Mouse (Mus musculus) cerebellum, adult (tissue): ENCODE data around the gene Agps.

ENCODE experiments used
- ATAC-seq: cut with Nextera tagmentation; 2 replicates; pipeline ENCODE4 v1.9.2; 2017; ENCODE audit warnings: mild to moderate bottlenecking, moderate library complexity, mixed read lengths; ENCODE audit not compliant: insufficient number of reproducible peaks, low FRiP score, low TSS enrichment

The Agps gene

GRCm38 (mm10) chr2:75825603-75826002 is 6.4 kb upstream of the Agps start:
- no peak for ATAC-seq

- ATAC-seq, result no peak
Measured at GRCm38 (mm10) chr2:75828931-75829610, 2.9 kb upstream of the Agps start.

DNA sequence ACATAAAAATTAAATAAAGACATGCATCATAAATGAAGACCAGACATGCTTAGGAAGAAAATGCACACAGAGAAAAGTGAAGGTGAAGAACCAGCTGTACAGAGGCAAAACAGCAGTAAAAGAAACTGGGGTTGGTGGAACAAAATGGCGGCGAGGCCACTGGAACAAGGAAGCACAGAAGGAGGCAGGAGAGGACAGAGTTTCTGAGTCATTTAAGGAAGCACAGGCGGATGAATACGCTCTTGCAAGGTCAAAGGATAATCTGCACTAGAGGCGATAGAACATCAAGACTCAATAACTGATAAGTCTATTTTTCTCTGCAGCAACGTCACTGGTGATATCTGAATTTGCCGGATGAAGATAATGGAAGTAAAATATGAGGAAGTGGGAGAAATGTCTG is 1.7 kb upstream of the Agps start:
- ATAC-seq, result no peak

DNA sequence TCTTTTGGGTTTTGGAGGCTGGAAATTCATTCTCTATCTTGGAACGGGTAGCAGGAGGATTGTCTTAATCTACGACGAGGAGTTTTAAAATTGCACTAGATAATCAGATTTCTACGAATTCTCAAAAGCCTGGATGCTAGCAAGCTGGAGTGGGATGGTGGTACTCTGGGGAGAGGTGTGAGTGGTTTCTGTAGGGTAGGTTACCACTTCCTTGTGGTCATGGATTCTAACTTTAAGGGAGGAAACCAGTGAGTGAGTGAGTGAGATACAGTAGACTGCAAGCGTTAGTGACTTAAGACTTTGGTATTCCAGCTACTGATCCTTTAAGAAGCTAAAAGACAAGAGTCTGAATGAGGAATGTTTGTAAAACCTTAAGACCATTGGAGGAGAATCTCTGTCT is 804 bp downstream of the Agps start:
- ATAC-seq, result no peak

- ATAC-seq, result no peak
Measured at GRCm38 (mm10) chr2:75834492-75834891, 2.5 kb downstream of the Agps start.

- no peak for ATAC-seq
Measured at GRCm38 (mm10) chr2:75842302-75842701, 10.3 kb downstream of the Agps start.

- no peak for ATAC-seq
Measured at GRCm38 (mm10) chr2:75847708-75848107, 15.7 kb downstream of the Agps start.

GRCm38 (mm10) chr2:75852483-75852882 is 20.5 kb downstream of the Agps start:
- ATAC-seq, result no peak

- no peak for ATAC-seq
Measured at GRCm38 (mm10) chr2:75854136-75854535, 22.2 kb downstream of the Agps start.

GRCm38 (mm10) chr2:75861115-75861514 is 29.1 kb downstream of the Agps start:
- ATAC-seq, result no peak

DNA sequence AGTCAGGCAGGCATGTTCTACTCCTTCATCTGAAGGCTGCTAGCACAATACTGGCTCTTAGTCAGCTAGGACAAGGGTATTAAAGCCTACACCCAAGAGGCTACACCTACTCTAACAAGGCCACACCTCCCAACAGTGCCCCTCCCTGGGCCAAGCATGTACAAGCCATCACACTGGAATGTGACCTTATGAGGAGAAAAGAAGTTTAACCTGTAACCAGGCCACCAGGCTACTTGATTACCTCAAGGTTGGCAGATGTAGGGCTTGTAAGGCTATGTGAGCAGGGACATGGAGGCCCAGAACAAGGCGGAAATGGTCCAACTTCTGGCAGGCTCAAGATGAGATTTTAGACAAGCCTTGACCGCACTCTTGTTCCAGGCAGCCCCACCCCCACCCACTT is 37.6 kb downstream of the Agps start:
- no peak for ATAC-seq

- no peak for ATAC-seq
Measured at GRCm38 (mm10) chr2:75874008-75874559, 42.1 kb downstream of the Agps start.

GRCm38 (mm10) chr2:75879791-75880190 is 47.8 kb downstream of the Agps start:
- 0 out of 2 replicates have a peak, but pooled peaks have one; percentile 45 for ATAC-seq

DNA sequence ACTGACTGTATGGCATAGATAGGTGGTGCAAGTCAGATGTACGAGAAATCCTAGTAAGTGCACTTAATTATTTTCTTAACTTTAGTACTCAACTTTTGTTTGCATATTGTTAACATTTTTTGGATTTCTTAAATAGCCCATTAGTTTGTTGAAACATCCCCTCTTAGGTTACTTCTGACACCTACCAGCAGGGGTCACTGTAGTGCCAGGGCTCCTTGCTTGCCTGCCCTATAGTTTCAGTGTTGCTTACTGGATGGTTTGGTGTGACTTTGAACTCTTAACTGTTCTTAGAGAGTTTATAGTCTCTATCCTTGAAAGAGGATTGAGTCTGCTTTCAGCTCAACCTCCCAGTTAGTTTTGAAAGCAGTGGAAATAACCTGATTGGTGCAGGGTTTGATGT is 51.6 kb downstream of the Agps start:
- peak; percentile 36; the same call in 1 of the 2 replicates for ATAC-seq

- ATAC-seq, result no peak
Measured at GRCm38 (mm10) chr2:75891981-75892380, 60.0 kb downstream of the Agps start.

DNA sequence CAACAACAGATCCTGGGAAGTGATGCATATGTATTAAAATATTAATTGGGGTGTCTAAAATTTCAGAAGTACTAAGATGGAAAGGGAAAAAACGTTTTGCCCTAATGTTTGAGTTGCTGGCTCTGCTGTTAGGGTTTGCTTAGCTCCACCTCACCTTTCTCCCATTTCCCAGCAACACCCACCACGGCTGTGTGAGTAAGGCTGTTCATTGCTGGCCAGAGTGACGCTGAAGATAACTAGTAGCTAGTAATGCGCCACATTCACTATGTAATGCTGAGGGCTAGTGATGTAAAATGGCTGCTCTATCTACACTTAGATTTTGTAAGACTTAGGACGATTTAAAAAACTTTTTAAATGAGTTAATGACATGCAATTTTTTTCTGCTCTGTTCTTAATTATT is 63.7 kb downstream of the Agps start:
- ATAC-seq, result no peak

- no peak for ATAC-seq
Measured at GRCm38 (mm10) chr2:75900281-75900680, 68.3 kb downstream of the Agps start.

- no peak for ATAC-seq
Measured at GRCm38 (mm10) chr2:75901869-75902268, 69.9 kb downstream of the Agps start.

- ATAC-seq, result no peak
Measured at GRCm38 (mm10) chr2:75907142-75907541, 75.2 kb downstream of the Agps start.

DNA sequence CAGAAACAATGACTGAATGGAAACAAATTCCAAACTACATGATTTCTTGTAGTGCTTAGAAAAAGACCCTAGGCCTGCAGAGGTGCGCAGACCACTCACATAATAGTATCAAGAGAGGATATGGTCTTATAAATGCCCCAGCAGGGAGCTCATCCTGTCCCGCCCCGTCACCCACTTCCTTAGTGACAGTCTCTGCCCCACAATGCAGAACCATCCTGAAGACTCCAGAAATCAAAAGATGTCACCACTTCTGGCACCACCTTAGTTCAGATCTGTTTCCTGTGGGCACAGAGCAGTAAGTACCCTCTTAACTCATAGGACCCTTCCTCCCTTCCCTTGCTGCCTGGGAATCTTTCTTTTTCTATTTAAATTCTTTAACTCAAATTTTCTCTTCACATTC is 83.1 kb downstream of the Agps start:
- no peak for ATAC-seq

DNA sequence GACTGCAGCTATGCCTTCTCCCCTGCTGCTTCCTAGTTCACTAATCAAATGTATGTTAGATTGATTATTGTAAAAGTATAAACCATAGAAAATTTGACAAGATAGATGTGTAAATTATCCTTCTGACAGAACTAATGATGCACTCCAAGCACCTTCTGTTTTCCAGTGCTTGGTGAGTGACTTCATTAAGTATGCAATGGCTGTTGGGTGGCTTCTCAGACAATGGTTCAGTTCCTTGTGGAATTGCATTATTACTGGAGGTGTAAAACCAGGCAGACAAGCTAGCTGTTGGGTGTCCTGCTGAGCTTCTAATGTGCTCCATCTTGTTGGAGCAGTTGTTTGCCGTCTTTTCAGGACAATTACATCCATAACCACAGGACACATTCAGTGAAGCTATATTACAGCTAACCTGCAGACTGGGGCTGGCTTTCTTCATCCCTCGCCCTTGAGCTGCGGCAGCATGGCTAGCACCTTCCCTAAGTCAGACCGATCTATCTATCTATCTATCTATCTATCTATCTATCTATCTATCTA is 91.9 kb downstream of the Agps start:
- ATAC-seq, result no peak

- no peak for ATAC-seq
Measured at GRCm38 (mm10) chr2:75926061-75926460, 94.1 kb downstream of the Agps start.
